Mouse (Mus musculus) hindbrain, embryonic 10.5 days (tissue): ENCODE results near the gene Adtrp. TPM values are rescaled to one million over a fixed set of nuclear protein-coding genes. Genes with fewer than 3 reads are reported as not detected.

ENCODE experiments used
- DNase-seq: peaks from one replicate; pipeline ENCODE4 v3.0.0-alpha.2; 2017; ENCODE audit warnings: low spot score
- H3K27ac ChIP-seq: fragments of 300-500 bp; sonication (generic); 2 replicates; pipeline ENCODE4 v1.5.1; 2016; ENCODE audit warnings: mild to moderate bottlenecking, moderate library complexity
- H3K27me3 ChIP-seq: fragments of 300-500 bp; sonication (generic); 2 replicates; pipeline ENCODE4 v1.6.1; 2016; ENCODE audit warnings: mild to moderate bottlenecking; ENCODE audit not compliant: poor library complexity, insufficient read depth, severe bottlenecking
- H3K36me3 ChIP-seq: fragments of 300-500 bp; sonication (generic); 2 replicates; pipeline ENCODE4 v1.6.1; 2016; ENCODE audit warnings: mild to moderate bottlenecking, moderate library complexity
- H3K4me1 ChIP-seq: fragments of 300-500 bp; sonication (generic); replicated peaks from 2 replicates; pipeline ENCODE4 v1.6.1; 2016; ENCODE audit warnings: mild to moderate bottlenecking
- H3K4me3 ChIP-seq: fragments of 300-500 bp; sonication (generic); 2 replicates; pipeline ENCODE4 v1.5.1; 2016; ENCODE audit warnings: mild to moderate bottlenecking, moderate library complexity
- H3K9me3 ChIP-seq: fragments of 300-500 bp; sonication (generic); 2 replicates; pipeline ENCODE4 v1.6.1; 2016; ENCODE audit warnings: mild to moderate bottlenecking, moderate library complexity
- WGBS: fragments of 180-500 bp; shearing (Covaris S2); methylation state at CpG from one replicate; pipeline ENCODE4 v1.1.7; 2016; 5-methylcytosine and 5-hydroxymethylcytosine counted together
- polyA plus RNA-seq: library from polyadenylated mRNA; unstranded; fragments of >200 nt; fragmentation: Nextera tagmentation; extraction: Ambion mirVana; gene quantifications from 2 replicates; pipeline ENCODE4 v1.2.1, GENCODE M21; 2016

Adtrp gene
- polyA plus RNA-seq, 1 experiment from 2014 or later, result not detected

GRCm38 (mm10) chr13:41822617-41823016 is 24.9 kb downstream of the Adtrp start:
- Histone ChIP-seq H3K27ac (no peak overlapping the region), H3K27me3 (no peaks in the 10 kb centered on the region), H3K36me3 (no peaks in the 10 kb centered on the region), H3K4me1 (no peaks in the 10 kb centered on the region), H3K9me3 (no peaks in the 10 kb centered on the region), H3K4me3 (no peak overlapping the region)
- 54% methylated on average over 2 of the region's 2 CpGs for WGBS
- no peak for DNase-seq

GRCm38 (mm10) chr13:41822091-41822490 is 25.4 kb downstream of the Adtrp start:
- no peak overlapping the region for H3K27ac ChIP-seq
- no peaks in the 10 kb centered on the region for H3K9me3 ChIP-seq
- no peaks in the 10 kb centered on the region for H3K36me3 ChIP-seq
- DNase-seq, result no peak
- no peaks in the 10 kb centered on the region for H3K4me1 ChIP-seq
- H3K4me3 ChIP-seq, result no peak overlapping the region
- no peaks in the 10 kb centered on the region for H3K27me3 ChIP-seq
- 50% methylated on average over 5 of the region's 5 CpGs for WGBS

DNA sequence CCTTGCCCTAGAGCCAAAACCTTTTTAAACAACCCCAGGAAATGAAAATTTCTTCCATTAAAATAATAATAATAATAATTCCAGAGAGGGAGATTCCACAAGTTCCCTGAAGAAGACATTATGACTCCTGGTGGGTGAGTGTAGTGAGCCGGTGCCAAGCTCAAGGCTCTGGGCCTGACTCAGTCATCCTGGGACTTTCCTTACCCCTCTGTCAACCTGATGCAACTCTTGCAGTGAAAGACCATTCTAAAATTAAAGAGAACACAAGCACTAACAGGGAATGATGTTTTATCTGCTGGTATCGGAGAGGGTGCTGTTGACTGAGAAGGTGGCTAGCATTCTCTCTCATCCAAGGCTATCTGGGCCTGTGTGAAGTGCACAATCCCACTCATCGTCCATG is 26.5 kb downstream of the Adtrp start:
- DNase-seq, result no peak
- no peaks in the 10 kb centered on the region for H3K36me3 ChIP-seq
- no peaks in the 10 kb centered on the region for H3K9me3 ChIP-seq
- H3K4me1 ChIP-seq, result no peaks in the 10 kb centered on the region
- no peak overlapping the region for H3K4me3 ChIP-seq
- 92% methylated on average over 3 of the region's 3 CpGs for WGBS
- no peak overlapping the region for H3K27ac ChIP-seq
- no peaks in the 10 kb centered on the region for H3K27me3 ChIP-seq

DNA sequence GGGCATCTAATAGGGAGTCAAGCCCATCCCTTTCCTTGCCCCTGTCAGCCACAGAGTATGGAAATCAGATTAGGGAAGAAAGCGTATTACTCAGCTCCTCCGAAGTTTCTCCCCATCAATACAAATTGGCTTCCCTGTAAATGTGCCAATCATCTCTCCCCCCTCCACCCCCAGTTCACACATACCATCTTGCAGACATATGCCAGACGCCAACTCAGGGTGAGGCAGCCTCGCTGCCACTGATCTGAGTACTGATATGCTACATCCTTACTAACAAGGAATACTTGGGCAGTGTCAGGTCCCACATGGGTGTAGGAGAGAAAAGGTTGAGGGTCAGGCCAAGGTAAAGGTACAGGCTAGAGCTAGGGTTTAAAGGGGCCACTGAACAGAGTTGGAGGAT is 27.6 kb downstream of the Adtrp start:
- H3K9me3 ChIP-seq, result no peaks in the 10 kb centered on the region
- no peaks in the 10 kb centered on the region for H3K4me1 ChIP-seq
- H3K27ac ChIP-seq, result no peak overlapping the region
- no peaks in the 10 kb centered on the region for H3K36me3 ChIP-seq
- no peak for DNase-seq
- H3K4me3 ChIP-seq, result no peak overlapping the region
- WGBS, result 81% methylated on average over 4 of the region's 4 CpGs
- no peaks in the 10 kb centered on the region for H3K27me3 ChIP-seq

- Histone ChIP-seq H3K27me3 (no peaks in the 10 kb centered on the region), H3K9me3 (no peaks in the 10 kb centered on the region), H3K27ac (no peak overlapping the region), H3K36me3 (no peaks in the 10 kb centered on the region), H3K4me3 (no peak overlapping the region), H3K4me1 (no peaks in the 10 kb centered on the region)
- 94% methylated on average over 4 of the region's 4 CpGs for WGBS
- DNase-seq, result no peak
Measured at GRCm38 (mm10) chr13:41819484-41819883, 28.0 kb downstream of the Adtrp start.

GRCm38 (mm10) chr13:41817583-41817982 is 29.9 kb downstream of the Adtrp start:
- no peaks in the 10 kb centered on the region for H3K4me1 ChIP-seq
- no peaks in the 10 kb centered on the region for H3K36me3 ChIP-seq
- no peaks in the 10 kb centered on the region for H3K9me3 ChIP-seq
- no peaks in the 10 kb centered on the region for H3K27me3 ChIP-seq
- DNase-seq, result no peak
- 96% methylated on average over 4 of the region's 4 CpGs for WGBS
- H3K27ac ChIP-seq, result no peak overlapping the region
- H3K4me3 ChIP-seq, result no peak overlapping the region

- Histone ChIP-seq H3K4me3 (no peak overlapping the region), H3K36me3 (no peaks in the 10 kb centered on the region), H3K27me3 (no peaks in the 10 kb centered on the region), H3K27ac (no peak overlapping the region), H3K9me3 (no peaks in the 10 kb centered on the region), H3K4me1 (no peaks in the 10 kb centered on the region)
- no peak for DNase-seq
- 92% methylated on average over 4 of the region's 4 CpGs for WGBS
Measured at GRCm38 (mm10) chr13:41816643-41817042, 30.8 kb downstream of the Adtrp start.

GRCm38 (mm10) chr13:41810776-41811175 is 36.7 kb downstream of the Adtrp start:
- H3K36me3 ChIP-seq, result no peaks in the 10 kb centered on the region
- 93% methylated on average over 7 of the region's 7 CpGs for WGBS

GRCm38 (mm10) chr13:41807815-41808214 is 39.7 kb downstream of the Adtrp start:
- Histone ChIP-seq H3K4me3 (no peak overlapping the region), H3K4me1 (peaks cover 11% of the 10 kb centered on the region), H3K27ac (no peak overlapping the region), H3K9me3 (no peaks in the 10 kb centered on the region), H3K36me3 (no peaks in the 10 kb centered on the region), H3K27me3 (no peaks in the 10 kb centered on the region)
- WGBS, result 76% methylated on average over 4 of the region's 4 CpGs
- no peak for DNase-seq

More at GRCm38 (mm10) chr13:41810776-41811175, 36.7 kb downstream of the Adtrp start:
- Histone ChIP-seq H3K27me3 (no peaks in the 10 kb centered on the region), H3K4me3 (no peak overlapping the region), H3K9me3 (no peaks in the 10 kb centered on the region), H3K4me1 (peaks cover 11% of the 10 kb centered on the region), H3K27ac (no peak overlapping the region)
- no peak for DNase-seq

DNA sequence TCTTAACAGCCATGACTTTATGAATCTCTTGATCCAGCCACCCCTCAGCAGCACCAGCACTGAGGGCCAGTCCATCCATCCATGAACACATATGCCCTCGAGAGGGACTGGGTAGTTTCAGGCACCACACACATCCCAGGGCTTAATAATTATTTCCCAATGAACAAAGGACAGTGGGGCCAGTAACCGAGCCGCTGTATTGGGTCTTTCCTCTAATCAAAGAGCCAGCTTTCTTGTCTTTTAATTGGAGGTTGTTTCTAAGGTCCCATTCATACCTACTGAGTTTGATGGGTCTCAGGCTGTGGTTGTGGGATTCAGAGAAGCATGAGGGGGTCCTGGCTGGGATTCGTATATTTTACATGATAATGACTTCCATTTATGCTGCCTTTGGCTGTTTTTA is 40.2 kb downstream of the Adtrp start:
- no peaks in the 10 kb centered on the region for H3K27me3 ChIP-seq
- 61% methylated on average over 4 of the region's 4 CpGs for WGBS

DNA sequence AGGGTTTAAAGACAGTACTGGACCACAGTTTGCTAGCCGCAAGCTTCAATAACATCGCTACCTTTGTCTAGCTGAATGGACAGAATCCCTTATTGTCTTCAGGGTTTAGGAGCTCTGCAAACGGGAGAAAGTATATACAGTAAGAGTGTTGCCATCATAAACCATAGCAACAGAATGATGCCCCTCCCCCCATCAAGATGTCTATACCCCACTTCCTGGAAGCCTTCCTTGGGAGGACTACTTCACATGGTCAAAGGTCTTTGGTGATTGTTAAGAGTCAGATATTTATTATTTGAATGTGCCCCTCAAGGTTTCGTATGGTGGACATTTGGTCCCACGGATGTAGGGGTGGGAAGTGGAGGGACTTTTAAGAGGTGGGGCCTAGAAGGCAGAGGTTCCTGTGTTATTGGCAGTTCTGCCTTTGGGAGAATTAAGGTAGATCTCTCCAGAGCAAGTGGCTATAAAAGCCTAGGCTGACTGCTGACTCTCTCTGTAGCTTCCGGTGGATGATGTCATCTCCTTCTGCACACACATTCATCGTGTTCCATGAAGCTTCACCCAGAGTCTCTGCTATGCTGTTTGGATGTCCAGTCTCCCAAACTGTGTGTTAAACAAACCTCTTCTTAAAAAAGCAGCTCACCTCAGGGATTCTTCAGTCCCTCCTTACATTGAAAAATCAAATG is 42.2 kb downstream of the Adtrp start:
- H3K4me1 ChIP-seq, result peaks cover 32% of the 10 kb centered on the region
- no peak overlapping the region for H3K4me3 ChIP-seq
- H3K36me3 ChIP-seq, result no peaks in the 10 kb centered on the region
- DNase-seq, result no peak
- H3K27me3 ChIP-seq, result no peaks in the 10 kb centered on the region
- no peak overlapping the region for H3K27ac ChIP-seq
- no peaks in the 10 kb centered on the region for H3K9me3 ChIP-seq
- 92% methylated on average over 7 of the region's 7 CpGs for WGBS

More for the DNA sequence above, 40.2 kb downstream of the Adtrp start:
- no peaks in the 10 kb centered on the region for H3K9me3 ChIP-seq
- peaks cover 13% of the 10 kb centered on the region for H3K4me1 ChIP-seq
- no peak overlapping the region for H3K4me3 ChIP-seq
- DNase-seq, result no peak
- no peaks in the 10 kb centered on the region for H3K36me3 ChIP-seq
- no peak overlapping the region for H3K27ac ChIP-seq

- peaks cover 32% of the 10 kb centered on the region for H3K4me1 ChIP-seq
- no peak overlapping the region for H3K4me3 ChIP-seq
- H3K9me3 ChIP-seq, result no peaks in the 10 kb centered on the region
- no peaks in the 10 kb centered on the region for H3K36me3 ChIP-seq
- no peaks in the 10 kb centered on the region for H3K27me3 ChIP-seq
- H3K27ac ChIP-seq, result no peak overlapping the region
- 81% methylated on average over 8 of the region's 8 CpGs for WGBS
- no peak for DNase-seq
Measured at GRCm38 (mm10) chr13:41803656-41804265, 43.7 kb downstream of the Adtrp start.

GRCm38 (mm10) chr13:41801177-41801636 is 46.3 kb downstream of the Adtrp start:
- Histone ChIP-seq H3K4me1 (peaks cover 21% of the 10 kb centered on the region), H3K9me3 (no peaks in the 10 kb centered on the region), H3K27me3 (no peaks in the 10 kb centered on the region), H3K27ac (peak overlapping the region; percentile 83), H3K36me3 (no peaks in the 10 kb centered on the region), H3K4me3 (peak overlapping the region; percentile 43)
- DNase-seq, result peak; percentile 69
- WGBS, result 5% methylated on average over 8 of the region's 8 CpGs
